Mouse (Mus musculus) neural tube, embryonic 11.5 days (tissue): ENCODE results near the gene Gtpbp3. TPM values are rescaled to one million over a fixed set of nuclear protein-coding genes. Genes with fewer than 3 reads are reported as not detected.
A peak's percentile ranks its signal among the peaks of the same experiment; 100 is the strongest.

Experiments used
- ATAC-seq: fragments of 200-750 bp; cut with Nextera tagmentation; 2 replicates; pipeline ENCODE4 v1.8.0; 2017; ENCODE audit warnings: moderate number of reproducible peaks, mild to moderate bottlenecking, moderate TSS enrichment, moderate library complexity; ENCODE audit not compliant: insufficient read depth, low FRiP score, low TSS enrichment
- DNase-seq: peaks from one replicate; pipeline ENCODE4 v3.0.0-alpha.2; 2015; ENCODE audit warnings: low spot score
- H3K27ac ChIP-seq: fragments of 300-500 bp; sonication (generic); 2 replicates; pipeline ENCODE4 v1.5.1; 2014; ENCODE audit warnings: low read depth, mild to moderate bottlenecking, low read length
- H3K27me3 ChIP-seq: fragments of 300-500 bp; sonication (generic); 2 replicates; pipeline ENCODE4 v1.6.1; 2014; ENCODE audit warnings: mild to moderate bottlenecking, low read length, mixed read lengths; ENCODE audit not compliant: control insufficient read depth, insufficient read depth
- H3K36me3 ChIP-seq: fragments of 300-500 bp; sonication (generic); 2 replicates; pipeline ENCODE4 v1.6.1; 2014; ENCODE audit warnings: mild to moderate bottlenecking, low read length, moderate library complexity, mixed read lengths; ENCODE audit not compliant: control insufficient read depth, insufficient read depth
- H3K4me1 ChIP-seq: fragments of 300-500 bp; sonication (generic); 2 replicates; pipeline ENCODE4 v1.6.1; 2014; ENCODE audit warnings: low read length, mixed read lengths; ENCODE audit not compliant: control insufficient read depth, insufficient read depth
- H3K4me2 ChIP-seq: fragments of 300-500 bp; sonication (generic); 2 replicates; pipeline ENCODE4 v1.6.1; 2014; ENCODE audit warnings: low read depth, mild to moderate bottlenecking, moderate library complexity
- H3K4me3 ChIP-seq: fragments of 300-500 bp; sonication (generic); 2 replicates; pipeline ENCODE4 v1.5.1; 2014; ENCODE audit warnings: low read depth, low read length
- H3K9ac ChIP-seq: fragments of 300-500 bp; sonication (generic); 2 replicates; pipeline ENCODE4 v1.6.1; 2014; ENCODE audit warnings: mild to moderate bottlenecking, low read length
- H3K9me3 ChIP-seq: fragments of 300-500 bp; sonication (generic); 2 replicates; pipeline ENCODE4 v1.6.1; 2016; ENCODE audit warnings: low read length; ENCODE audit not compliant: control insufficient read depth
- WGBS: fragments of 180-500 bp; shearing (Covaris S2); extraction: QIAGEN DNeasy Blood & Tissue Kit; methylation state at CpG from one replicate; pipeline ENCODE4 v1.1.7; 2014; 5-methylcytosine and 5-hydroxymethylcytosine counted together
- polyA plus RNA-seq: library from polyadenylated mRNA; unstranded; fragments of >200 nt; fragmentation: Nextera tagmentation; extraction: Ambion mirVana; gene quantifications from 2 replicates; pipeline ENCODE4 v1.2.1, GENCODE M21; 2014

The Gtpbp3 gene
- polyA plus RNA-seq, 1 experiment from 2014 or later = 6.0 TPM

GRCm38 (mm10) chr8:71498816-71499690 is 11.2 kb downstream of the Gtpbp3 start:
- H3K4me2 ChIP-seq = no peak overlapping the region
- no peak overlapping the region for H3K9ac ChIP-seq
- DNase-seq = no peak
- no peaks in the 10 kb centered on the region for H3K9me3 ChIP-seq
- H3K36me3 ChIP-seq = no peaks in the 10 kb centered on the region
- ATAC-seq = no peak
- 33% methylated on average over 16 of the region's 16 CpGs for WGBS
- no peak overlapping the region for H3K27ac ChIP-seq
- H3K4me1 ChIP-seq = peaks cover 9% of the 10 kb centered on the region
- no peaks in the 10 kb centered on the region for H3K27me3 ChIP-seq
- H3K4me3 ChIP-seq = no peak overlapping the region

GRCm38 (mm10) chr8:71504349-71504748 is 16.4 kb downstream of the Gtpbp3 start:
- no peaks in the 10 kb centered on the region for H3K4me1 ChIP-seq
- H3K4me2 ChIP-seq = no peak overlapping the region
- H3K9me3 ChIP-seq = no peaks in the 10 kb centered on the region
- no peak overlapping the region for H3K27ac ChIP-seq
- peaks cover 31% of the 10 kb centered on the region for H3K27me3 ChIP-seq
- no peak overlapping the region for H3K9ac ChIP-seq
- 92% methylated on average over 4 of the region's 4 CpGs for WGBS
- no peaks in the 10 kb centered on the region for H3K36me3 ChIP-seq
- no peak overlapping the region for H3K4me3 ChIP-seq
- no peak for ATAC-seq
- DNase-seq = no peak

- no peak for ATAC-seq
- no peak overlapping the region for H3K4me2 ChIP-seq
- 95% methylated on average over 4 of the region's 4 CpGs for WGBS
- H3K27ac ChIP-seq = no peak overlapping the region
- no peak overlapping the region for H3K4me3 ChIP-seq
- peaks cover 31% of the 10 kb centered on the region for H3K27me3 ChIP-seq
- no peaks in the 10 kb centered on the region for H3K9me3 ChIP-seq
- no peaks in the 10 kb centered on the region for H3K4me1 ChIP-seq
- DNase-seq = no peak
- no peak overlapping the region for H3K9ac ChIP-seq
- H3K36me3 ChIP-seq = no peaks in the 10 kb centered on the region
These were observed 17.4 kb downstream of the Gtpbp3 start for GRCm38 (mm10) chr8:71505326-71505725.

GRCm38 (mm10) chr8:71505979-71506378 is 18.1 kb downstream of the Gtpbp3 start:
- no peak overlapping the region for H3K27ac ChIP-seq
- no peaks in the 10 kb centered on the region for H3K36me3 ChIP-seq
- H3K9me3 ChIP-seq = no peaks in the 10 kb centered on the region
- DNase-seq = no peak
- peaks cover 31% of the 10 kb centered on the region for H3K27me3 ChIP-seq
- H3K4me2 ChIP-seq = no peak overlapping the region
- no peak overlapping the region for H3K4me3 ChIP-seq
- H3K9ac ChIP-seq = no peak overlapping the region
- ATAC-seq = no peak
- 86% methylated on average over 4 of the region's 4 CpGs for WGBS
- no peaks in the 10 kb centered on the region for H3K4me1 ChIP-seq

- Histone ChIP-seq H3K27ac (no peak overlapping the region), H3K4me2 (peak overlapping the region; percentile 53), H3K27me3 (peaks cover 31% of the 10 kb centered on the region), H3K4me1 (no peaks in the 10 kb centered on the region), H3K9me3 (no peaks in the 10 kb centered on the region), H3K9ac (no peak overlapping the region), H3K36me3 (no peaks in the 10 kb centered on the region), H3K4me3 (peak overlapping the region; percentile 21)
- under 1% methylated on average over 61 of the region's 61 CpGs for WGBS
- peak; percentile 90 for DNase-seq
- ATAC-seq = peak; percentile 45; the same call in 1 of the 2 replicates
These were observed 19.7 kb downstream of the Gtpbp3 start for GRCm38 (mm10) chr8:71507589-71508104.

GRCm38 (mm10) chr8:71509316-71509715 is 21.4 kb downstream of the Gtpbp3 start:
- ATAC-seq = no peak
- Histone ChIP-seq H3K4me3 (no peak overlapping the region), H3K4me1 (no peaks in the 10 kb centered on the region), H3K9ac (no peak overlapping the region), H3K27ac (no peak overlapping the region), H3K4me2 (no peak overlapping the region), H3K27me3 (peaks cover 31% of the 10 kb centered on the region), H3K9me3 (no peaks in the 10 kb centered on the region), H3K36me3 (no peaks in the 10 kb centered on the region)
- DNase-seq = no peak
- 69% methylated on average over 2 of the region's 2 CpGs for WGBS

- Histone ChIP-seq H3K27ac (no peak within 1 kb of the TSS), H3K4me2 (no peak within 1 kb of the TSS; the same call in 1 of the 2 replicates), H3K4me3 (peak within 1 kb of the TSS; percentile 14), H3K4me1 (no peaks in the 10 kb centered on the region), H3K27me3 (peaks cover 23% of the 10 kb centered on the region), H3K9me3 (no peaks in the 10 kb centered on the region), H3K9ac (no peak within 1 kb of the TSS), H3K36me3 (no peaks in the 10 kb centered on the region)
- WGBS = 66% methylated on average over 14 of the region's 14 CpGs
- DNase-seq = no peak
- ATAC-seq = no peak
These were observed 23.7 kb downstream of the Gtpbp3 start, which contains the start of gene Plvap for GRCm38 (mm10) chr8:71511644-71512043. TSS of gene Plvap (minus strand) at chr8:71511752.

- Histone ChIP-seq H3K4me2 (no peak overlapping the region), H3K4me1 (no peaks in the 10 kb centered on the region), H3K9ac (no peak overlapping the region), H3K27ac (no peak overlapping the region), H3K9me3 (no peaks in the 10 kb centered on the region), H3K36me3 (no peaks in the 10 kb centered on the region), H3K4me3 (no peak overlapping the region), H3K27me3 (peaks cover 8% of the 10 kb centered on the region)
- 75% methylated on average over 13 of the region's 15 CpGs for WGBS
- DNase-seq (no peak), ATAC-seq (no peak)
These were observed 25.3 kb downstream of the Gtpbp3 start for GRCm38 (mm10) chr8:71513018-71513754.
